Mouse (Mus musculus) hindbrain, embryonic 15.5 days (tissue): Measurements from ENCODE around the gene Trim80. TPM values are rescaled to one million over a fixed set of nuclear protein-coding genes. Genes with fewer than 3 reads are reported as not detected.

Experiments used
- ATAC-seq: fragments of 200-750 bp; cut with Nextera tagmentation; 2 replicates; pipeline ENCODE4 v1.8.0; 2017; ENCODE audit warnings: low read depth, moderate number of reproducible peaks, moderate TSS enrichment; ENCODE audit not compliant: low FRiP score
- H3K27ac ChIP-seq: fragments of 300-500 bp; sonication (generic); replicated peaks from 2 replicates; pipeline ENCODE4 v1.5.1; 2015; ENCODE audit warnings: mild to moderate bottlenecking, inconsistent platforms
- H3K27me3 ChIP-seq: fragments of 300-500 bp; sonication (generic); 2 replicates; pipeline ENCODE4 v1.6.1; 2015; ENCODE audit warnings: control low read depth, inconsistent platforms
- H3K36me3 ChIP-seq: fragments of 300-500 bp; sonication (generic); 2 replicates; pipeline ENCODE4 v1.6.1; 2015; ENCODE audit warnings: control low read depth, inconsistent platforms
- H3K4me1 ChIP-seq: fragments of 300-500 bp; sonication (generic); replicated peaks from 2 replicates; pipeline ENCODE4 v1.6.1; 2015; ENCODE audit warnings: control low read depth, inconsistent platforms
- H3K4me2 ChIP-seq: fragments of 300-500 bp; sonication (generic); 2 replicates; pipeline ENCODE4 v1.6.1; 2015; ENCODE audit warnings: moderate library complexity, mild to moderate bottlenecking, inconsistent platforms
- H3K4me3 ChIP-seq: fragments of 300-500 bp; sonication (generic); 2 replicates; pipeline ENCODE4 v1.5.1; 2015; ENCODE audit warnings: mild to moderate bottlenecking, inconsistent platforms
- H3K9ac ChIP-seq: fragments of 300-500 bp; sonication (generic); 2 replicates; pipeline ENCODE4 v1.6.1; 2015; ENCODE audit warnings: inconsistent platforms
- H3K9me3 ChIP-seq: fragments of 300-500 bp; sonication (generic); 2 replicates; pipeline ENCODE4 v1.6.1; 2016; ENCODE audit warnings: control low read depth, inconsistent platforms
- WGBS: fragments of 180-500 bp; shearing (Covaris S2); methylation state at CpG from one replicate; pipeline ENCODE4 v1.1.7; 2015; 5-methylcytosine and 5-hydroxymethylcytosine counted together
- polyA plus RNA-seq: library from polyadenylated mRNA; unstranded; fragments of >200 nt; fragmentation: Nextera tagmentation; extraction: Ambion mirVana; gene quantifications from 2 replicates; pipeline ENCODE4 v1.2.1, GENCODE M21; 2015

Gene Trim80
- polyA plus RNA-seq, 1 experiment from 2014 or later: not detected

DNA sequence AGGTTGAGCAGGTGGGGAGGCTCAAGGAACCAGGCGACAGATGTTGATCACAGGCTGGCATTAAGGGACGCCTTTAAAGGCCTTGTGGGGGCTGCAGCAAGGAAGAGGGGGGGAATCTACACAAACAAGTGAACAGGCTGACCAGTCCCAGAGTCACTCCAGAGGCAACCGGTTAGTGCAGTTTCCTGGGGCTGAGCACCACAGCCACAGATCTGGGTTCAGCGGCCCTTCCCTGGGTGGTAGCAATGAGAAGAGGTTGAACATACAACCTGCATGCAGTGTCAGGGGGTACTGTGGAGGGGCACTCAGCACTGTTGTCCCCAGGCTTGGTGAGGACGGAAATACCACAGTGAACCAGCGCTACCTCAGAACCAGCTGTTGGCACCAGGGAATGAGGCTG is 7.0 kb upstream of the Trim80 start:
- Histone ChIP-seq H3K9me3 (no peaks in the 10 kb centered on the region), H3K4me1 (peaks cover 13% of the 10 kb centered on the region), H3K27ac (no peak overlapping the region), H3K36me3 (peaks cover 30% of the 10 kb centered on the region), H3K4me2 (no peak overlapping the region), H3K27me3 (no peaks in the 10 kb centered on the region), H3K4me3 (no peak overlapping the region), H3K9ac (no peak overlapping the region)
- 87% methylated on average over 6 of the region's 6 CpGs for WGBS
- ATAC-seq: no peak

DNA sequence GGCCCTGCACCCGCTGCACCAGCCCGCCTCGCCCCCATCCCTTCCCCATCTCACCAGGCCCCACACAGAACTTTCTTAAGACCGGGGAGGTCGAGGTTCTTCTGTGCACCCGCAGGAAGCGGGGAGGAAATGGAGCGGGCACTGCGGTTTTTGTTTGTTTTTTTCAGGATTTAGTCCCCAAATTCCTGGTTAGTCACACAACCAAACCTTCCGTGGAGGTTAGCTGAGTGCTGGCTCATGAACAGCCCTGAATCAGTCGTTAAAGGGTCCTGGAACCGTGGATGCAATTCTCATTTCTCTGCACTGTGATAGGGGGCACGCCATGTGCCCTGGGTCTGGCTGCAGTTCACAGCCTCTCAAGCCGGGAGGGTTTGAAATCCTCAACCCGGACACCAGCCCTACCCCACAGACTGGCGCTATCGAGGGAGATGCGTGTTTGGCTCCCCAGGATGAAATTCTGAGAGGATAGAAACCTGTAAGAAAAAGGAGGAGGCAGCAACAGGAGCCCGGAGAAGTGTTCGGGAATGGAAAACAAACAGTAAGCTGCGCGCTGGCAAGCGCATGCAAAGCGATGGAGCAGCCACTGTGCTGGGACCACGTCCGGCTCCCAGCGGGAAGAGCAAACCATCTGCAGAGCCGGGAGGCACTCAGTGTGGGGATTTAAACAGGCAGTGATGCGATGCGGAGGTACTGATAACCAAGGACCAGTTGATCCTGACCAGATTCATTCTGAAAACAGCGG is 4.6 kb upstream of the Trim80 start:
- peak overlapping the region; percentile 29 for H3K4me3 ChIP-seq
- ATAC-seq: peak; percentile 32; the same call in 1 of the 2 replicates
- no peaks in the 10 kb centered on the region for H3K27me3 ChIP-seq
- H3K4me1 ChIP-seq: peaks cover 13% of the 10 kb centered on the region
- H3K4me2 ChIP-seq: peak overlapping the region; percentile 63
- H3K9me3 ChIP-seq: no peaks in the 10 kb centered on the region
- peaks cover 15% of the 10 kb centered on the region for H3K36me3 ChIP-seq
- peak overlapping the region; percentile 35 for H3K9ac ChIP-seq
- 8% methylated on average over 31 of the region's 31 CpGs for WGBS
- H3K27ac ChIP-seq: no peak overlapping the region

DNA sequence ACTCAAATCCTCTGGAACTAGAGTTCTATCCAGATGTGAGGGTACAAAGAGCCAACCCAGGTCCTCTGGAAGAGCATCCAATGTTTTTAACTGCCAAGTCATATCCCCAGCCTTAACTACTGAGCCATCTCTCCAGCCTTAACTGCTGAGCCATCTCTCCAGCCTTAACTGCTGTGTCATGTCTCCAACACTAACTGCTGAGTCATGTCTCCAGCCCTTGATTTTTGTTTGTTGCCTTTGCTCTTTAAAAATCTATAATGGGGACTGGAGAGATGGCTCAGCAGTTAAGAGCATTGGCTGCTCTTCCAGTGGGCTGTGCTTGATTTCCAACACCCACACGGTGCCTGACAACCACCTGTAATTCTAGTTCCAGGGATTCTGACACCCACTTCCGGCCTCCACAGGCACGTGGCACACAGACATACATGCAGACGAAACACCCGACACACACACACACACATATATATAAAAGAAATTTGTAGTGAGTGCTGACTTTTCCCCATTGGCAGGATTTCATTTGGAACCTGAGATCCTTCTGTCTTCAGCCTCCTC is 2.7 kb upstream of the Trim80 start:
- WGBS: 88% methylated on average over 5 of the region's 5 CpGs
- Histone ChIP-seq H3K9ac (no peak overlapping the region), H3K36me3 (no peaks in the 10 kb centered on the region), H3K4me3 (no peak overlapping the region), H3K9me3 (no peaks in the 10 kb centered on the region), H3K27me3 (no peaks in the 10 kb centered on the region), H3K27ac (no peak overlapping the region), H3K4me2 (no peak overlapping the region), H3K4me1 (peaks cover 13% of the 10 kb centered on the region)
- no peak for ATAC-seq

- WGBS: 92% methylated on average over 3 of the region's 3 CpGs
- H3K4me3 ChIP-seq: no peak overlapping the region
- no peak for ATAC-seq
Observed at GRCm38 (mm10) chr11:115439326-115439725, 1.0 kb upstream of the Trim80 start.

GRCm38 (mm10) chr11:115441417-115441816 is 1.1 kb downstream of the Trim80 start:
- Histone ChIP-seq H3K4me2 (no peak overlapping the region), H3K4me1 (peaks cover 1% of the 10 kb centered on the region), H3K9me3 (no peaks in the 10 kb centered on the region), H3K27ac (no peak overlapping the region), H3K9ac (no peak overlapping the region), H3K36me3 (no peaks in the 10 kb centered on the region), H3K4me3 (no peak overlapping the region), H3K27me3 (no peaks in the 10 kb centered on the region)
- no peak for ATAC-seq
- WGBS: 53% methylated on average over 15 of the region's 15 CpGs

More at GRCm38 (mm10) chr11:115439326-115439725, 1.0 kb upstream of the Trim80 start:
- Histone ChIP-seq H3K27me3 (no peaks in the 10 kb centered on the region), H3K9me3 (no peaks in the 10 kb centered on the region), H3K9ac (no peak overlapping the region), H3K4me2 (no peak overlapping the region), H3K4me1 (peaks cover 13% of the 10 kb centered on the region), H3K36me3 (no peaks in the 10 kb centered on the region), H3K27ac (no peak overlapping the region)

DNA sequence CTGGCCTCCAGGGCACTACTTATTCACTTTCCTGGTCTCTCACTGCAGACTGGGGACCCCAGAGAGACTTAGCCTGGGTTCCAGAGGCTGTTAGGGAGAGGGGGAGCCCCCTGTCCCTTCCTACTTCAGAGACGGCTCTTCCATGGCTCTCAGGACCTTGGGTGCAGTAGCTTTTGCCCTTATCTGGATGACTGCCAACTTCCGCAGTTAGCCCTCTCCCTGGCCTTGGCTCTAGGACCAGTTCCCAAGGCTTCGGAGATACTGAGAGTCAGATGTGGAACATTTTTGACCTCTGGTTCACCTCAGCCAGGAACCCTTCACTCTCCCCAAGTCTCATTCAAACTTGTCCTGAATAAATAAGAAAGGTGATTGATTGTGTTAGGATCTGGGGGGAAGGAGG is 6.6 kb downstream of the Trim80 start:
- Histone ChIP-seq H3K9me3 (no peaks in the 10 kb centered on the region), H3K4me3 (no peak overlapping the region), H3K27ac (no peak overlapping the region), H3K9ac (no peak overlapping the region), H3K4me2 (no peak overlapping the region), H3K36me3 (no peaks in the 10 kb centered on the region), H3K4me1 (no peaks in the 10 kb centered on the region), H3K27me3 (no peaks in the 10 kb centered on the region)
- 69% methylated on average over 3 of the region's 3 CpGs for WGBS
- no peak for ATAC-seq

DNA sequence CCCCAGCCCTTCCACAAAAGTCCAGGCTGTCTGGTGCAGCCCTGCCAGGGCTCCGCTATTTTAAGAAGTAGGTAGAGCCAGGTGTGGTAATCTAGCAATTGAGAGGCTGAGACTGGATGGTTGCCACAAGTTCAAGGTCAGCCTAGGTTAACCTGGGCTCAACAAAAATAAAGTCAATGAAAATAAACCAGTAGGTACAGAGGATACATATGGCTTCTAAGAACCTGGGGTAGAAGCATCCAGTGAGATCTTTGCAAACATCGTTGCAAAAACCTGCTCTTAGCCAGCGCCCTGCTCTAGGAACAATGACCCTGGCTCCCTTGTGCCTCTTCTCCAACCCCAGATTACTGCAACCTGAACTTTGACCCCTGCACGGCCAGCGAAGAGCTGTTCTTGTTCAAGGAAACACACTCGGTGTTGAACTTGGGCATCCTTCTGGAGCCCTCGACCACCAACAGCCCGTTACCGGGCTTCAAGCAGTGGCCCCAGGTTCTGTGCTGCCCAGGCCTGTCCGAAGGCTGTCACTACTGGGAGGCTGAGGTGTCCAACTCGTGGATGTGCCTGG is 7.1 kb downstream of the Trim80 start:
- no peak overlapping the region for H3K9ac ChIP-seq
- H3K4me1 ChIP-seq: no peaks in the 10 kb centered on the region
- no peaks in the 10 kb centered on the region for H3K36me3 ChIP-seq
- H3K27ac ChIP-seq: no peak overlapping the region
- no peak for ATAC-seq
- H3K4me2 ChIP-seq: no peak overlapping the region
- 89% methylated on average over 11 of the region's 11 CpGs for WGBS
- no peaks in the 10 kb centered on the region for H3K27me3 ChIP-seq
- H3K9me3 ChIP-seq: no peaks in the 10 kb centered on the region
- H3K4me3 ChIP-seq: no peak overlapping the region

GRCm38 (mm10) chr11:115448075-115448474 is 7.7 kb downstream of the Trim80 start:
- Histone ChIP-seq H3K4me2 (no peak overlapping the region), H3K4me1 (no peaks in the 10 kb centered on the region), H3K9me3 (no peaks in the 10 kb centered on the region), H3K27me3 (no peaks in the 10 kb centered on the region), H3K4me3 (no peak overlapping the region), H3K36me3 (no peaks in the 10 kb centered on the region), H3K27ac (no peak overlapping the region), H3K9ac (no peak overlapping the region)
- no peak for ATAC-seq
- 86% methylated on average over 16 of the region's 16 CpGs for WGBS

- no peak for ATAC-seq
- Histone ChIP-seq H3K4me3 (no peak overlapping the region), H3K9ac (no peak overlapping the region), H3K27ac (no peak overlapping the region), H3K36me3 (no peaks in the 10 kb centered on the region), H3K4me1 (no peaks in the 10 kb centered on the region), H3K27me3 (no peaks in the 10 kb centered on the region), H3K4me2 (no peak overlapping the region), H3K9me3 (no peaks in the 10 kb centered on the region)
- WGBS: 38% methylated on average over 7 of the region's 7 CpGs
Observed at GRCm38 (mm10) chr11:115448998-115449397, 8.7 kb downstream of the Trim80 start.

DNA sequence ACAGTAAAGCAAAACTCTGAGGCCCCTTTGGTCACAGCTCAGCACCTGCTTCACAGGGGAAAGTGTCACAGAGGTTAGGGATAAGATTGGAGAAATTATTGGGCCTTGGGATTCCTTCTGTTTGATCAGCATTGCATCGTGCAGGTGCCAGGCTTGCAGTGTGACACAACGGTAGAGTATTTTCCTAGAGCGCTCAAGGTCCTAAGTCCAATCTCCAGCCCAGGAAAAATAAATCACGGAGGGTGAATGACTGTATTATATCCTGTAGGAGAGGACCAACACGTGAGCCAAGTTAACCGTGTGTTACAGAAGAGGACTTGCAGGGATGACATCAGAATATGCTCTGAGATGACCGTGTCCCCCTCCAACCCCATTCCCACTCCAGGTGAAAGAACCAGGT is 9.8 kb downstream of the Trim80 start:
- no peak for ATAC-seq
- H3K4me2 ChIP-seq: no peak overlapping the region
- H3K36me3 ChIP-seq: no peaks in the 10 kb centered on the region
- no peaks in the 10 kb centered on the region for H3K4me1 ChIP-seq
- no peak overlapping the region for H3K27ac ChIP-seq
- H3K9ac ChIP-seq: no peak overlapping the region
- no peaks in the 10 kb centered on the region for H3K9me3 ChIP-seq
- no peak overlapping the region for H3K4me3 ChIP-seq
- no peaks in the 10 kb centered on the region for H3K27me3 ChIP-seq
- WGBS: 94% methylated on average over 7 of the region's 7 CpGs

- H3K4me2 ChIP-seq: no peak overlapping the region
- no peaks in the 10 kb centered on the region for H3K36me3 ChIP-seq
- no peaks in the 10 kb centered on the region for H3K27me3 ChIP-seq
- no peaks in the 10 kb centered on the region for H3K9me3 ChIP-seq
- no peak overlapping the region for H3K4me3 ChIP-seq
- no peak for ATAC-seq
- no peaks in the 10 kb centered on the region for H3K4me1 ChIP-seq
- no peak overlapping the region for H3K27ac ChIP-seq
- H3K9ac ChIP-seq: no peak overlapping the region
- 86% methylated on average over 8 of the region's 8 CpGs for WGBS
Observed at GRCm38 (mm10) chr11:115451781-115452241, 11.5 kb downstream of the Trim80 start.

DNA sequence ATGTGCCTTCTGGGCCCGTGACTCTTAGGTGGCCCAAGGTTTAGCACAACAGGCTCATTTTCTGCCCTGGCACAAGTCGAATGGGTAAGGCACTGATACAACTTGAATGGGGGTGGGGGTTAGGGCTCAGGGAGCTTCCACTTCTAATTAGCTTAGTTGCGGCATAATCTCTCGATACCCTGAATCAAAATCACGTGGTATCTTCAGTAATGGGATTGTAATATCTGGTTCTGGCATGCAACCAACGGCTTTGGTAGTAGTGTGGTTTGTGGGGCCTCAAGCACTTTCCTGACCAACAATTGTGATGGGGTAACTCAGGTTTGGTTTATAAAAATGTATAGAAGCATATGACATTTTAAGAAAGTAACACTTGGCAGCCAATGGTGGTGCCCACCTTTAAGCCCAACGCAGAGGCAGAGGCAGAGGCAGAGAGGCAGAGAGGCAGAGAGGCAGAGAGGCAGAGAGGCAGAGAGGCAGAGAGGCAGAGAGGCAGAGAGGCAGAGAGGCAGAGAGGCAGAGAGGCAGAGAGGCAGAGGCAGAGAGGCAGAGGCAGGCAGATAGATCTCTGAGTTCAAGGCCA is 12.0 kb downstream of the Trim80 start:
- no peak overlapping the region for H3K4me3 ChIP-seq
- no peaks in the 10 kb centered on the region for H3K36me3 ChIP-seq
- H3K9me3 ChIP-seq: no peaks in the 10 kb centered on the region
- no peak overlapping the region for H3K4me2 ChIP-seq
- H3K4me1 ChIP-seq: no peaks in the 10 kb centered on the region
- no peak overlapping the region for H3K27ac ChIP-seq
- ATAC-seq: no peak
- no peaks in the 10 kb centered on the region for H3K27me3 ChIP-seq
- H3K9ac ChIP-seq: no peak overlapping the region
- 79% methylated on average over 7 of the region's 7 CpGs for WGBS
